Mouse (Mus musculus): ENCODE data around the gene Wdtc1.

Wdtc1 gene

DNA sequence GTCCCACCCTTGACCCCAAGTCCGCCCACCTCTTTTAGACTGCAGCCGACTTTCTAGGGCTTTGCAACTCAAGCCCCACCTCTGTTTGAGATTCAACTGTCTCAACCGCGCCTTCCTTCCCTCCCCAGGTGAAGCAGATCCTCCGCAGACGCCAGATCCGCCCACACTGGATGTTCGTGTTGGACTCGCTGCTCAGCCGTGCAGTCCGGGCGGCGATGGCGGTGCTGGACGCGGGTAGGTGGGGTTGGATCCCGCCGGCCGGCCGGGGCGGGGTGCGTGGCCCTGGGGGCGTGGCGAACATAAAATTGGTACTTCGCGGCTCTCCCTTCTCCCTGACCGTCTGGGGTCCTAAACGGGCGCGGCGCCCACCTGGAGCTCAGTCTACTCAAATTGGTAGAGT is 102.1 kb downstream of the Wdtc1 start:
- DNase-seq (ENCODE audit: low spot score): no peak

DNA sequence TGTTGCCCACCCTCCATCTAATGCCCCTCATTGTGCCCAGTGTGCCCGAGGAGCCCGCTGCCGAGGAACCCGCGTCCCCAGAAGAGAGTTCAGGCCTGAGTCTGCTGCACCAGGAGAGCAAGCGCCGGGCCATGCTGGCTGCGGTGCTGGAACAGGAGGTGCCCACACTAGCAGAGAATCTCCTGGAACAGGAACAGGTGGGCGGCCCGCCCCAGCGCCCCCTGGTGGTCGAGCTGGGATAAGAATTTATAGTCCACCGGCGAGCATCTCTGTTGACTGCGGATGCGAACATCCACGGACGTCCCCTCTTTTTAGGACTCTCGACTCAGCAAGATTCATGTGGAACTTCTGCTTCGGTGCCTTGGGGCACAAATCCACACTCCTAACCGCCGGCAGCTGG is 102.7 kb downstream of the Wdtc1 start:
- DNase-seq (ENCODE audit: low spot score): peak; percentile 70

DNA sequence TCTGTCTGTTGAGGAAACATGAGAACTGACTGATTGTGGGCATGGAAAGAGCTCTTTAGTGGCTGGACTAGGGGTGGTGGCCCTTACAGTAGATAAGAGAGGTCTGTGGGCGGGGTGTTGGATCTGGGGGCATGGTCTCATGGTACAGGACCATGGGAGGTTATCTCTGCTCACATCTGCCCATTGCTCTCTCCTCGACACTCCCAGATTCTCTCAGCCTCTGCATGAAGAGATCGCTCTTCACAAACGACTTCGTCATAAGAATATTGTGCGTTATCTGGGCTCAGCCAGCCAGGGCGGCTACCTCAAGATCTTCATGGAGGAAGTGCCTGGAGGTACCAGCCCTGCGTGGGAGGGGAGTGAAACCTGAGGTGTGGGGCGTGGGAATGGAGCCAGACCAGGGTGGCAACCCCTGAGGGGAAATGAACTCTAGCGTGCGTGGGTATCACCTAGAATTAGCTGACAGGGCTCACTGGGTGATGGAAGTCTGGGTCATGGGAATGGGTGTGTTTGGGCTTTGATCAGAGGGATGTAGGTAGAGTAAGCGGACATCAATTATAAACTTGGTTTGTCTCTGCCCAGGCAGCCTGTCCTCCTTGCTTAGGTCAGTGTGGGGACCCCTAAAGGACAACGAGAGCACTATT is 105.4 kb downstream of the Wdtc1 start:
- no peak for DNase-seq (ENCODE audit: low spot score)

DNA sequence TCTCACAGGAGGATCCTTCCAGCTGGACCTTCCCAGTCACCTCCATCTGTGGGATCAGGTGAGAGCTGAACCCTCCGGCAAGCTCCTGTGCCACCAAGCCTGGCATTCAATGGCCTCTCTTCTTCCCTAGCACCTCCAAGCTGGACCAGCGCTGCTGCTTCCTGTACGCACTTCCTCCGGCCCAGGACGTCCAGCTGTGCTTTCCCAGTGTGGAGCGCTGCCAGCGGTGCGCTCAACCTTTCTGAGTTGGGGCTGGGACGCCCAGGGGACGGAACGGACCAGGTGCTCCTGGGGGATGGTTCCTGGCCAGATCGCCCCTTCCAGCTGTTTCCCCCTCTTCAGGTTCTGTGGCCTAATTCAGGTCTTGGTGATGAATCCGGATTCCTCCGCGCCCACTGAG is 106.2 kb downstream of the Wdtc1 start:
- no peak for DNase-seq (ENCODE audit: low spot score)

DNA sequence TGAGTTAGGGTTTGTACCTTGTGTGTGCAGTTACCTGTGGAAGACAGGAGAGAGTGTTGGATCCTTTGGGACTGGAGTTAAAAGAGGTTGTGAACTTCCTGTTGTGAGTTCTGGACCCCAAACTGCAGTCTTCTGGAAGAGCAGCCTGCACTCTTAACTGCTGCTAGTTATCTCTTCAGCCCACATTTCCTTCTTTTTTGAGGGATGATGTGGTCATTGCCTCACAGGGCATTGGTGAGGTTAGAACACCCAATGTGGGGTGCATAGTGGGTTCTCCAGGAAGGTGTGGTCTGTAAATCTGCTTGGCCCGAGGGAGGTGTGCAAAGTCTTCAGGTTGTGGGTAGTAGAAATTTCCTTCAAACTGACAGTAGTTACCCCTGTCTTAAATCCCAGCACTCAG is 109.0 kb downstream of the Wdtc1 start:
- DNase-seq (ENCODE audit: low spot score): no peak

DNA sequence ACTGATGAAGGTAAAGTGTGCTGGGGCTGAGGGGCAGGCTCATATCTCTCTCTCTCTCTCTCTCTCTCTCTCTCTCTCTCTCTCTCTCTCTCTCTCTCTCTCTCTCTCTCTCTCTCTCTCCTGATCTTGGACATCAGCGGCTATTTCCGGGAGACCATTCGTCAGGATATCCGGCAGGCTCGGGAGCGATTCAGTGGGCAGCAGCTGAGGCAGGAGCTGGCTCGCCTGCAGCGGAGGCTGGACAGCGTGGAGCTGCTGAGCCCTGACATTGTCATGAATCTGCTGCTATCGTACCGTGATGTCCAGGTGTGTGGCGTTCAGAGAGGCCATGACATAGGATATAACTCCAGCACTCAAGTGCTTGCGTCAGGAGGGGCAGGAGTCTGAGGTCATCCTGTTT is 109.7 kb downstream of the Wdtc1 start:
- no peak for DNase-seq (ENCODE audit: low spot score)

DNA sequence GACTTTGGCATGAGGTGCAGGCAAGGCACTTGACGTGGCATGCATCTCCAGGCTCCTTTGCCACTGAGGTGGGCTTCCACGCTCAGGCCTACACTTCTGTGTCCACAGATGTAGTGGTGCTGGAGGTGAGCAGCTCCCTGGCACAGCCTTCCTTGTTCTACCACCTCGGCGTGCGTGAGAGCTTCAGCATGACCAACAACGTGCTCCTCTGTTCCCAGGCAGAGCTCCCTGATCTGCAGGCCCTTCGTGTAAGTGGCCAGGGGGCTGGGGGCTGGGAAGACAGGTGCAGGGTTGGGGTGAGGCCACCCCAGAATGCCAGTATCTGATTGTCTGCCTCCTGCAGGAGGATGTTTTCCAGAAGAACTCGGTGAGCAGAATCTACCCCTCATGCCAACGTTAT is 110.6 kb downstream of the Wdtc1 start:
- DNase-seq (ENCODE audit: low spot score): no peak

Data from MN1 (cell line).